Mouse (Mus musculus): ENCODE measurements at regions not wholly inside any gene's neighbourhood (a gene's known extent, or its start where the extent isn't known, plus 50 kb on each side); places are given as distances from the start of the nearest gene placed in this dataset.

GRCm38 (mm10) chr13:102394057-102394456 lies 299.3 kb upstream of the Cd180 start:
- ATAC-seq: no peak

- ATAC-seq: no peak
Observed at GRCm38 (mm10) chr13:102397411-102397810, 295.9 kb upstream of the Cd180 start.

- ATAC-seq: no peak
Observed at GRCm38 (mm10) chr13:102411840-102412239, 281.5 kb upstream of the Cd180 start.

GRCm38 (mm10) chr13:102434372-102434954 lies 258.9 kb upstream of the Cd180 start:
- ATAC-seq: no peak

- no peak for ATAC-seq
Observed at GRCm38 (mm10) chr13:102442676-102443075, 250.7 kb upstream of the Cd180 start.

GRCm38 (mm10) chr13:102447310-102447709 lies 246.0 kb upstream of the Cd180 start:
- no peak for ATAC-seq

GRCm38 (mm10) chr13:102449416-102450121 lies 243.8 kb upstream of the Cd180 start:
- no peak for ATAC-seq

GRCm38 (mm10) chr13:102451176-102451575 lies 242.2 kb upstream of the Cd180 start:
- ATAC-seq: no peak

- no peak for ATAC-seq
Observed at GRCm38 (mm10) chr13:102458711-102459110, 234.6 kb upstream of the Cd180 start.

- no peak for ATAC-seq
Observed at GRCm38 (mm10) chr13:102463993-102464392, 229.4 kb upstream of the Cd180 start.

- no peak for ATAC-seq
Observed at GRCm38 (mm10) chr13:102481906-102482305, 211.5 kb upstream of the Cd180 start.

- ATAC-seq: no peak
Observed at GRCm38 (mm10) chr13:102482451-102482850, 210.9 kb upstream of the Cd180 start.

GRCm38 (mm10) chr13:102487416-102488097 lies 205.8 kb upstream of the Cd180 start:
- ATAC-seq: no peak

- ATAC-seq: no peak
Observed at GRCm38 (mm10) chr13:102491370-102491769, 202.0 kb upstream of the Cd180 start.

GRCm38 (mm10) chr13:102504157-102504947 lies 189.0 kb upstream of the Cd180 start:
- no peak for ATAC-seq

- ATAC-seq: no peak
Observed at GRCm38 (mm10) chr13:102507226-102507625, 186.1 kb upstream of the Cd180 start.

- ATAC-seq: no peak
Observed at GRCm38 (mm10) chr13:102507916-102508315, 185.4 kb upstream of the Cd180 start.

GRCm38 (mm10) chr13:102510733-102511279 lies 182.6 kb upstream of the Cd180 start:
- no peak for ATAC-seq

- ATAC-seq: no peak
Observed at GRCm38 (mm10) chr13:102518169-102518882, 175.0 kb upstream of the Cd180 start.

- no peak for ATAC-seq
Observed at GRCm38 (mm10) chr13:102521427-102521826, 171.9 kb upstream of the Cd180 start.

- no peak for ATAC-seq
Observed at GRCm38 (mm10) chr13:102522080-102522479, 171.3 kb upstream of the Cd180 start.

- ATAC-seq: no peak
Observed at GRCm38 (mm10) chr13:102526621-102527140, 166.7 kb upstream of the Cd180 start.
